Mouse (Mus musculus) liver, embryonic 14.5 days (tissue): ENCODE results near the gene Gm5447. TPM values are rescaled to one million over a fixed set of nuclear protein-coding genes. Genes with fewer than 3 reads are reported as not detected.

Experiments
- ATAC-seq: fragments of 200-750 bp; cut with Nextera tagmentation; 2 replicates; pipeline ENCODE4 v1.8.0; 2017; ENCODE audit warnings: moderate number of reproducible peaks, mild to moderate bottlenecking, moderate library complexity; ENCODE audit not compliant: insufficient read depth
- DNase-seq, 3 experiments: peaks; one replicate each; pipeline ENCODE4 v3.0.0-alpha.2; 2012 to 2013; ENCODE audit warnings: low read depth in 3 of 3, low spot score in 3 of 3
- H3K27ac ChIP-seq: fragments of 300-500 bp; sonication (generic); 2 replicates; pipeline ENCODE4 v1.5.1; 2014; ENCODE audit warnings: moderate library complexity, mild to moderate bottlenecking, control low read depth, inconsistent platforms
- H3K27me3 ChIP-seq: fragments of 300-500 bp; sonication (generic); 2 replicates; pipeline ENCODE4 v1.6.1; 2014; ENCODE audit warnings: mild to moderate bottlenecking, low read length, moderate library complexity; ENCODE audit not compliant: control insufficient read depth, insufficient read depth
- H3K36me3 ChIP-seq: fragments of 300-500 bp; sonication (generic); replicated peaks from 2 replicates; pipeline ENCODE4 v1.6.1; 2014; ENCODE audit warnings: low read depth; ENCODE audit not compliant: control insufficient read depth, insufficient read depth
- H3K4me1 ChIP-seq, 2 experiments: fragments of 200-500 bp in 1 of 2; fragments of 300-500 bp in 1 of 2; sonication (generic) in 1 of 2; replicated peaks; 2 replicates each; pipeline ENCODE4 v1.6.1; 2012 to 2014; ENCODE audit warnings: antibody characterized with exemption in 1 of 2, inconsistent platforms in 1 of 2, low read length in 1 of 2; ENCODE audit not compliant: control insufficient read depth in 2 of 2, insufficient read depth in 2 of 2
- H3K4me2 ChIP-seq: fragments of 300-500 bp; sonication (generic); 2 replicates; pipeline ENCODE4 v1.6.1; 2014; ENCODE audit warnings: low read depth, mild to moderate bottlenecking, control low read depth, moderate library complexity
- H3K4me3 ChIP-seq, 2 experiments: fragments of 200-500 bp in 1 of 2; fragments of 300-500 bp in 1 of 2; sonication (generic) in 1 of 2; 2 replicates each; pipeline ENCODE4 v1.5.1; 2012 to 2014; ENCODE audit warnings: low read depth in 2 of 2, low read length in 2 of 2, mild to moderate bottlenecking in 2 of 2, control low read depth in 1 of 2, inconsistent platforms in 1 of 2, moderate library complexity in 1 of 2; ENCODE audit not compliant: insufficient read depth in 1 of 2
- H3K9ac ChIP-seq: fragments of 300-500 bp; sonication (generic); replicated peaks from 2 replicates; pipeline ENCODE4 v1.6.1; 2014; ENCODE audit warnings: mild to moderate bottlenecking, control low read depth, moderate library complexity
- H3K9me3 ChIP-seq: fragments of 300-500 bp; sonication (generic); 2 replicates; pipeline ENCODE4 v1.6.1; 2016; ENCODE audit warnings: low read length, mixed read lengths; ENCODE audit not compliant: control insufficient read depth
- CTCF ChIP-seq: IDR thresholded peaks from 2 replicates; pipeline ENCODE4 v1.5.1; 2016; ENCODE audit warnings: antibody characterized with exemption, low read depth, control low read depth
- EP300 ChIP-seq: IDR thresholded peaks from 2 replicates; pipeline ENCODE4 v1.6.1; 2016; ENCODE audit warnings: antibody characterized with exemption, low read depth
- WGBS: fragments of 180-500 bp; shearing (Covaris S2); extraction: QIAGEN DNeasy Blood & Tissue Kit; methylation state at CpG from one replicate; pipeline ENCODE4 v1.1.7; 2014; ENCODE audit not compliant: insufficient replicate concordance; 5-methylcytosine and 5-hydroxymethylcytosine counted together
- polyA plus RNA-seq, 2 experiments: library from polyadenylated mRNA; depleted of rRNA in 1 of 2; stranded (reverse) in 1 of 2; unstranded in 1 of 2; fragments of >200 nt; fragmentation: Nextera tagmentation in 1 of 2; extraction: Ambion mirVana in 1 of 2; gene quantifications; 2 replicates each; pipeline versions ENCODE4 v1.2.1 to v1.2.3; 2012 to 2014

Gm5447 gene
- polyA plus RNA-seq, 2 experiments: not detected

DNA sequence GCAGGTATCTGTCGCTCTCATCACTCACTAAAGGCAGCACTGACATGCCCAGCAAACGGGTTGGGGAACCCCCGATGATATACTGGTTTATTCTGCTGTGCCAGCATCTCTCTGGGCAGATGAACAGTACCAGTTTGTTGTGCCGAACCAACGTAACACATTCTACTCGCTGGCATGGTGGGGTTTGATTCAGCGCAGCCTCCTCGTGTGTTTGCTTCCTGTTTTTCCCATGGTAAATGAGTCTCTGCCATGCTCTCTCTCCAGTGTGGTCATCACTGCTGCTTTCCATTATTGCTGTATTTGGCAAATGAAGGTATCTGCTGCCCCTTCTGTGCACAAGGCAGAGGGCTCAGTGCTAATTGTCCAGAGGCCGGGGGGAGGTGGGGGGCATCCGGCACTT is 15.7 kb downstream of the Gm5447 start:
- no peak overlapping the region for H3K4me2 ChIP-seq
- no peaks in the 10 kb centered on the region for H3K36me3 ChIP-seq
- H3K27me3 ChIP-seq: peaks cover 28% of the 10 kb centered on the region
- no peak for ATAC-seq
- WGBS: 64% methylated on average over 10 of the region's 10 CpGs
- peaks cover 0 to 2% of the 10 kb centered on the region in 2 experiments; a peak in 2 of 4 replicates for H3K4me1 ChIP-seq
- H3K27ac ChIP-seq: no peak overlapping the region
- TF ChIP-seq EP300 (no peak), CTCF (no peak)
- no peaks in the 10 kb centered on the region for H3K9me3 ChIP-seq
- no peak overlapping the region for H3K4me3 ChIP-seq
- DNase-seq: no peak
- H3K9ac ChIP-seq: no peak overlapping the region

- Histone ChIP-seq H3K36me3 (no peaks in the 10 kb centered on the region), H3K9ac (no peak overlapping the region), H3K27ac (no peak overlapping the region), H3K27me3 (peaks cover 24% of the 10 kb centered on the region), H3K9me3 (no peaks in the 10 kb centered on the region), H3K4me1 (peaks cover 0 to 2% of the 10 kb centered on the region in 2 experiments; a peak in 2 of 4 replicates), H3K4me2 (no peak overlapping the region), H3K4me3 (no peak overlapping the region)
- no peak for ATAC-seq
- DNase-seq: no peak
- no peak for TF ChIP-seq CTCF
- TF ChIP-seq EP300: no peak
- 64% methylated on average over 9 of the region's 9 CpGs for WGBS
Measured at GRCm38 (mm10) chr13:30990233-30990632, 16.2 kb downstream of the Gm5447 start.

- Histone ChIP-seq H3K27ac (no peak overlapping the region), H3K4me2 (no peak overlapping the region), H3K9me3 (no peaks in the 10 kb centered on the region), H3K4me1 (no peaks in the 10 kb centered on the region), H3K9ac (no peak overlapping the region), H3K27me3 (no peaks in the 10 kb centered on the region), H3K36me3 (no peaks in the 10 kb centered on the region), H3K4me3 (no peak overlapping the region)
- peak; percentile 73 for TF ChIP-seq CTCF
- TF ChIP-seq EP300: no peak
- ATAC-seq: no peak
- 33% methylated on average over 3 of the region's 3 CpGs for WGBS
- peak in 1 of 3 experiments; percentile 30 for DNase-seq
Measured at GRCm38 (mm10) chr13:30993819-30994218, 19.8 kb downstream of the Gm5447 start.

DNA sequence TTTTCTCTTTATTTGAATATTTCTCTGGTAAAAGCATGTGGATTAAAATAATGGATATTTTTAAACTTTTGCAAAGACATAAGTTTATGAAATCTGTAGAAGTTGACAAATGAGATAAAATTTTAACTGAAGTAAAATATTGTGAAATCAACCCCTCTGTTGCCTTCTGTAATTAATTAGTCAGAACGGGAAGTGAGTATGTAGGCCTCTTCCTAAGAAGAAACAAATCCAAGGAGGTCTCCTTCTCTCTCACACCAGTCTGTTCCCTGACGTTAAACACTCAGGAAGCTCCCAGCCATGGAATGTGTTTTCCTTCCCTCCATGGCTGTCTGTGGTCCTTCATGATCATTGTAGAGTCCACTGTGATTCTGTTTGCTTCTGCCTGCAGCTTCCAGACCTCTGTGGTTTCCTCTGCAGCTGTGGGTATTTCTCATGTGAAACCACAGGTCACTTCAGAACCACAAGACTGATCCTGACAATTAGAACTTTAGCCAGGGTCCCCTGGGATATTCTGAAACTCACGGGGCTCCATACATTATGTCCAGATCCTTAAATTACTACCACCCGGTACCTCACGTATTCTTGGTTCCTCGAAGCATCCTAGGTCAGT is 20.4 kb downstream of the Gm5447 start:
- no peak for DNase-seq
- H3K36me3 ChIP-seq: no peaks in the 10 kb centered on the region
- whole genome bisulfite sequencing: 36% methylated on average over 6 of the region's 6 CpGs
- no peak overlapping the region for H3K27ac ChIP-seq
- no peaks in the 10 kb centered on the region for H3K27me3 ChIP-seq
- TF ChIP-seq CTCF (no peak), EP300 (no peak)
- no peaks in the 10 kb centered on the region for H3K9me3 ChIP-seq
- no peaks in the 10 kb centered on the region for H3K4me1 ChIP-seq
- no peak overlapping the region for H3K9ac ChIP-seq
- H3K4me3 ChIP-seq: no peak overlapping the region
- H3K4me2 ChIP-seq: no peak overlapping the region
- ATAC-seq: no peak

DNA sequence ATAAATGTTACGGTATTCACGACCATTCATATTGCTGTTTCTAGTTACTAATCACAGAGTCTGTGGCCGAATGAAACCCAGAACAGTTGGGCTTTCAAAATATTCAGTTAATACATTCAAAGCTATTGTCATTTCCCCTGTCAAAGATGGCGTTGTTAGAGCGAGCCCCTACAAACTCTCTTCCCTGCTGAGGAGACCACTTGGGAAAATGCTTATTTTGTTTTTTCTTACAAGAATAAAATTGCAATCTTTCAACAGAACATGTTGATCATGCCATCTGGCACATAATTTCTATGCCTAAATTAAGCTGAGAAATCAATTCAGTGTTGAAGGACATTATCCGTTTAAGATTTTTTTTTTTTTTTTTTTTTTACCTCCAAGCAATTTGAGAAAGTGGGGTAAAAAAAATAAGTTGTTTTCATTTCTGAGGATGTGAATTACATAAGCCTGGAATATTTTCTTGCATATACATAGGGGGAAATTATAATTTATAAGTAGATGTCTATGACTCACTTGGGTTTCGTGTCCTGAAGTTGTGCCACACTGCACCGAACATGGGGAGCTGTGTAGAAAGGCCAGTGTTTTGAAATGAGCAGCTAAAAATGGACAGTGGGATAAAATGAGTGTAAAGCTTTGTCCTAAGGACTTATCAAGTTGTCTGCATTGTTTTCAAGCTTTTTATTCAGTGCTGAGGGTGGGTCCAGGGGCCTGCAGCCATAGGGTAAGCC is 23.7 kb downstream of the Gm5447 start:
- H3K9ac ChIP-seq: no peak overlapping the region
- DNase-seq (no peak), ATAC-seq (no peak)
- no peaks in the 10 kb centered on the region for H3K27me3 ChIP-seq
- H3K36me3 ChIP-seq: no peaks in the 10 kb centered on the region
- H3K4me3 ChIP-seq: no peak overlapping the region
- H3K9me3 ChIP-seq: no peaks in the 10 kb centered on the region
- no peak overlapping the region for H3K4me2 ChIP-seq
- no peak overlapping the region for H3K27ac ChIP-seq
- 65% methylated on average over 8 of the region's 8 CpGs for WGBS
- TF ChIP-seq EP300: no peak
- H3K4me1 ChIP-seq: no peaks in the 10 kb centered on the region
